Mouse (Mus musculus) cortical plate, adult 2 months (tissue): Measurements from ENCODE around the gene Aimp2.

Source experiments
- CTCF ChIP-seq: fragments of 200-500 bp; IDR thresholded peaks from 2 replicates; pipeline ENCODE4 v1.5.1; 2011; ENCODE audit warnings: mild to moderate bottlenecking, control low read depth, low read length; ENCODE audit not compliant: insufficient read depth; ENCODE audit errors: extremely low read depth
- POLR2A ChIP-seq: fragments of 200-500 bp; IDR thresholded peaks from 2 replicates; pipeline ENCODE4 v1.6.1; 2011; ENCODE audit warnings: mild to moderate bottlenecking, low read length, control low read depth; ENCODE audit not compliant: insufficient read depth; ENCODE audit errors: extremely low read depth

DNA sequence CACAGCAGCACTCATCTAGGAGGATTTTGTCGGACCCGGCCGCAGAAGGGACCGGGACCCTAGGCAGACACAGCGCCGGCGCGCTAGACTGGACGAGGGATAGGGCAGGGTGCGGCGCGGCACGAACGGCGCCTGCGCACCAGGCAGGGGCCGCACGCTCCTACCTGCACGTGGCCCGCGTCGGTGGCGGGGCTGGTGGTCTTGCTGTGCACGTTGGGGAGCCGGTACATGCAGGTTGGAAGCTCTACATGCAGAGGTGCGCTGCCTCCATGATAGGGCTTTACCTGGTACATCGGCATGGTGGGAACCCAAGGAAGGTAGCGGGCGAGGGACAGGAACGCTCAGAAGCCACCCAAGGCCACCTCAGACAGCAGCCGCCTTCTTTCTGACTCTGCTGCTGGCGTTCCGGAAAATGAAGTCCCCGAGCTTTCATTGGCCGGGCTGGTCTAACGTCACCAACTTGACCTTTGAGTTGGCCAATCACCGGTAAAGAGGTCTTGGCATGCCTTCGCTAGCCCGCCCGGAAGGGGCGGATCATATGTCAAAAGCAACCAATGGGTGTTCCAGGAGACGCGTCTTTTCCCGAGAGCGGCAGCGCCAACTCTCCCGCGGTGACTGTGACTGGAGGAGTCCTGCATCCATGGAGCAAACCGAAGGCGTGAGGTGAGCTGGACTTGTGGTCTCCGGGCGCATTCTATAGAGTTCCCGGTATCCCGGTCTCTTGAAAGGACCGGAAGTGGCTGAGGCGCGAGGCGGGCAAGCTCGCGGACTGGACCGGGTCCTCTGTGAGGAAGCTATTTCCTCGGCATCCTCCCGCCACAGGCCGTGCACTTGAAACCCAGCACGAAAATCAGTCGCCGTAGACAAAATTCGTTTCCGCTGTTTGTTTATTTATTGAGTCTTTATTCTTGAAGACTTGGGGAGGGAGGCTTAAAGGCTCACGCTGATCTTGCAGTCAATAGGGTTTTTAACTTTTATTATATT lies at the start of gene Aimp2, which contains the start of gene Pms2:
- TF ChIP-seq POLR2A (peak; percentile 58), CTCF (no peak)
